ENCODE assay signal across 21 mouse cellular contexts in the genomic region with DNA sequence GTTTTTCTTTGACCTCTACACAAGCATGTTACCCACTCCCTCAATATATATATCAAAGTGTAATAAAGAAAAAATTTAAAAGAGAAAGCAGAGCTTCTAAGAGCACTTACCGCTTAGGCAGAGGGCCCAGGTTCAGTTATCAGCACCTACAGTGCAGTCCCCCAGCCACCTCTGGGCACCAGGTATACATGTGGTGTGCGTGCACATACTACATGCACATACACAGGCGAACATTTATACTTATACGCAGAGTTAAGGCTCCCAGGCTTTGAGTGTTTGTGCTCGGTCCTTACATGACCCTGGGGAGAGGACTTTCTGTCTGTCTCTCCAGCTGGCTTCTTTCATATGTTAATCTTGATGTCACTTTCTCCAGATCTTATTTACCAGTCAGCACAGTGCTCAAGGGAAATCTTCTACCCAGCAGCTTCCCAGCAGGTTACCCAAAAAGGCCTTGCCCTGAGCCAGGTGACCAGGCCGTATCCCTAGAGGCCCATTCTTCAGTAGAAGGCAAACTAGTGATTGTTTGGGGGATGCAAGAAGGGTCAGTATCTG. TPM values are rescaled to one million over a fixed set of nuclear protein-coding genes. Genes with fewer than 3 reads are reported as not detected.
A peak's percentile ranks its signal among the peaks of the same experiment; 100 is the strongest.
DNase-seq lines count a peak whose midpoint lies in the region; ATAC-seq and TF ChIP-seq lines count a peak whose summit lies in the region.
"Had no signal": no experiment of that assay in that cellular context is flagged by ENCODE, and none has a peak within 500 bp of the region (broad histone marks: within the 10 kb centered on the region; RNA-seq: fewer than 3 reads in every experiment).

No protein-coding gene starts in this region.

- no peaks in the 10 kb centered on the region for H3K36me3 ChIP-seq in midbrain, embryonic 10.5 days
- H3K36me3 ChIP-seq in midbrain, embryonic 15.5 days (replicated peaks): no peaks in the 10 kb centered on the region
- no peaks in the 10 kb centered on the region; the same call in 1 of the 2 replicates for H3K36me3 ChIP-seq in ES-E14 (ENCODE audit: control insufficient read depth, insufficient read depth, low read length, poor library complexity, severe bottlenecking)
- no peaks in the 10 kb centered on the region for H3K36me3 ChIP-seq in liver, embryonic 12.5 days
- H3K36me3 ChIP-seq: forebrain, embryonic 12.5 days; limb, embryonic 12.5 days had no signal

- peaks cover 56% of the 10 kb centered on the region for H3K4me1 ChIP-seq in midbrain, embryonic 10.5 days
- peaks cover 32% of the 10 kb centered on the region for H3K4me1 ChIP-seq in midbrain, embryonic 15.5 days
- peaks cover 28 to 42% of the 10 kb centered on the region in 2 experiments for H3K4me1 ChIP-seq in ES-E14 (ENCODE audit: control insufficient read depth in 2 of 2, insufficient read depth in 2 of 2, low read length in 2 of 2, poor library complexity in 1 of 2)
- H3K4me1 ChIP-seq in liver, embryonic 12.5 days: peaks cover 86% of the 10 kb centered on the region

- H3K4me3 ChIP-seq in gastrocnemius, adult 2 months: no peak overlapping the region
- no peak overlapping the region for H3K4me3 ChIP-seq in midbrain, embryonic 10.5 days
- no peak overlapping the region for H3K4me3 ChIP-seq in midbrain, embryonic 15.5 days
- H3K4me3 ChIP-seq in ES-E14 (ENCODE audit: insufficient read depth in 1 of 2, low read depth in 1 of 2, low read length in 2 of 2, poor library complexity in 1 of 2, severe bottlenecking in 1 of 2): no peak overlapping the region
- no peak overlapping the region for H3K4me3 ChIP-seq in liver, embryonic 12.5 days
- H3K4me3 ChIP-seq: forebrain, embryonic 12.5 days; limb, embryonic 12.5 days had no signal

- no peak overlapping the region for H3K4me2 ChIP-seq in midbrain, embryonic 15.5 days
- no peak overlapping the region for H3K4me2 ChIP-seq in liver, embryonic 12.5 days
- H3K4me2 ChIP-seq: forebrain, embryonic 12.5 days; limb, embryonic 12.5 days had no signal

- TF ChIP-seq CTCF in gastrocnemius, adult 2 months (IDR thresholded peaks at IDR 0.05): no peak

- H3K27ac ChIP-seq in gastrocnemius, adult 2 months: peak overlapping the region; percentile 73
- H3K27ac ChIP-seq in midbrain, embryonic 10.5 days (replicated peaks): peak overlapping the region; percentile 58
- H3K27ac ChIP-seq in midbrain, embryonic 15.5 days: no peak overlapping the region
- H3K27ac ChIP-seq in ES-E14 (ENCODE audit: insufficient read depth, low read depth, low read length, poor library complexity, severe bottlenecking): no peak overlapping the region
- no peak overlapping the region; the same call in 1 of the 2 replicates for H3K27ac ChIP-seq in liver, embryonic 12.5 days
- H3K27ac ChIP-seq: forebrain, embryonic 12.5 days; limb, embryonic 12.5 days had no signal

- intact Hi-C loops in gastrocnemius, adult 2 months (cut with DNase I): no loop called here

- in situ Hi-C loops in ES-E14 (cut with MboI; ENCODE audit: low sequenced_read_pairs in 2 of 2, unreplicated experiment in 2 of 2): no loop called here

- H3K9me3 ChIP-seq in midbrain, embryonic 10.5 days (replicated peaks): no peaks in the 10 kb centered on the region
- H3K9me3 ChIP-seq in midbrain, embryonic 15.5 days: no peaks in the 10 kb centered on the region
- H3K9me3 ChIP-seq in ES-E14 (ENCODE audit: control insufficient read depth, insufficient read depth, low read depth, low read length): no peaks in the 10 kb centered on the region
- no peaks in the 10 kb centered on the region for H3K9me3 ChIP-seq in liver, embryonic 12.5 days (replicated peaks)
- H3K9me3 ChIP-seq: forebrain, embryonic 12.5 days; limb, embryonic 12.5 days had no signal

- WGBS in midbrain, embryonic 10.5 days: 39% methylated on average over 6 of the region's 6 CpGs
- WGBS in midbrain, embryonic 15.5 days: 35% methylated on average over 6 of the region's 6 CpGs
- 66% methylated on average over 6 of the region's 6 CpGs for WGBS in liver, embryonic 12.5 days (ENCODE audit: insufficient replicate concordance)

- no peak for DNase-seq in gastrocnemius, adult 2 months
- DNase-seq in gastrocnemius, postnatal 4 days (ENCODE audit: low spot score in 2 of 2): no peak
- peak; percentile 16 for DNase-seq in midbrain, embryonic 10.5 days (ENCODE audit: low spot score)
- DNase-seq in ES-E14 (ENCODE audit: low read depth, low spot score): no peak
- no peak for DNase-seq in spleen, adult 18-20 months
- no peak for DNase-seq in ovary, postnatal 36 days (ENCODE audit: low spot score)
- DNase-seq: adrenal gland, adult 2 months; embryo, embryonic 11 days; kidney, adult 2 months; kidney, postnatal 14 days; lung, adult 18-20 months; lung, postnatal 36 days; right cerebral cortex, adult 18-20 months had no signal

- H3K9ac ChIP-seq in midbrain, embryonic 15.5 days: no peak overlapping the region
- H3K9ac ChIP-seq in ES-E14 (ENCODE audit: insufficient read depth, low read depth, low read length, poor library complexity, severe bottlenecking): no peak overlapping the region
- H3K9ac ChIP-seq in liver, embryonic 12.5 days: 0 out of 2 replicates have a peak overlapping the region, but pooled peaks have one; percentile 1
- H3K9ac ChIP-seq: forebrain, embryonic 12.5 days; limb, embryonic 12.5 days had no signal

- ATAC-seq in midbrain, embryonic 15.5 days (replicated peaks): no peak
- no peak for ATAC-seq in liver, embryonic 12.5 days

- H3K27me3 ChIP-seq in midbrain, embryonic 10.5 days (ENCODE audit: low read depth, poor library complexity, severe bottlenecking): 0 out of 2 replicates have a peak, but pooled peaks cover 4% of the 10 kb centered on the region
- H3K27me3 ChIP-seq in midbrain, embryonic 15.5 days (replicated peaks): no peaks in the 10 kb centered on the region
- no peaks in the 10 kb centered on the region for H3K27me3 ChIP-seq in liver, embryonic 12.5 days (replicated peaks)
- H3K27me3 ChIP-seq: forebrain, embryonic 12.5 days; limb, embryonic 12.5 days had no signal

TF ChIP-seq in ES-E14, 5 proteins besides CTCF, POLR2A, EP300 and RAD21:
- TF ChIP-seq CHD2 (IDR thresholded peaks at IDR 0.05; ENCODE audit: low read depth, low read length): no peak
- 0 out of 2 replicates have a peak, but pooled peaks have one; percentile 17 for TF ChIP-seq MAFK (IDR thresholded peaks at IDR 0.05; ENCODE audit: insufficient read depth, low read depth, low read length)
TF ChIP-seq in ES-E14: peak in this region for 1.

RNA-seq across cellular contexts. Expression of a gene that starts 21.9 kb away (rescaled TPM):
- total RNA-seq in gastrocnemius, adult 2 months (2021): 10 to 100 TPM in 1 of 2 experiments, 1 to 10 TPM in 1; 6.9 to 11.8 TPM
- 10 to 100 TPM; 16.9 to 17.3 TPM for total RNA-seq in gastrocnemius, postnatal 4 days (2021)
- polyA plus RNA-seq in midbrain, embryonic 10.5 days (2016; fragmentation: Nextera tagmentation; extraction: Ambion mirVana): 10.3 and 11.8 TPM in 2 replicates
- 11.8 and 13.3 TPM in 2 replicates for polyA plus RNA-seq in midbrain, embryonic 15.5 days (2015; fragmentation: Nextera tagmentation; extraction: Ambion mirVana)
- 34.7 and 40.9 TPM in 2 replicates for total RNA-seq in ES-E14 (2012; rRNA removed)
- 4.1 and 4.4 TPM in 2 replicates for polyA plus RNA-seq in liver, embryonic 12.5 days (2016; fragmentation: Nextera tagmentation; extraction: Ambion mirVana)

RNA-seq across cellular contexts. Expression of a gene that starts 52.8 kb away (rescaled TPM):
- 1 to 10 TPM; 2.3 to 2.6 TPM for total RNA-seq in gastrocnemius, adult 2 months (2021)
- 1 to 10 TPM; 3.1 to 5.9 TPM for total RNA-seq in gastrocnemius, postnatal 4 days (2021)
- 4.5 and 4.8 TPM in 2 replicates for polyA plus RNA-seq in midbrain, embryonic 10.5 days (2016; fragmentation: Nextera tagmentation; extraction: Ambion mirVana)
- 4.9 and 5.4 TPM in 2 replicates for polyA plus RNA-seq in midbrain, embryonic 15.5 days (2015; fragmentation: Nextera tagmentation; extraction: Ambion mirVana)
- total RNA-seq in ES-E14 (2012; rRNA removed): 3.2 and 5.5 TPM in 2 replicates
- polyA plus RNA-seq in liver, embryonic 12.5 days (2016; fragmentation: Nextera tagmentation; extraction: Ambion mirVana): 3.4 and 3.6 TPM in 2 replicates

RNA-seq across cellular contexts. Expression of a gene that starts 55.9 kb away (rescaled TPM):
- not detected for total RNA-seq in gastrocnemius, adult 2 months (2021)
- under 1 TPM in 1 of 2 experiments, not detected in 1; 0.16 TPM for total RNA-seq in gastrocnemius, postnatal 4 days (2021)
- not detected in 2 replicates for polyA plus RNA-seq in midbrain, embryonic 10.5 days (2016; fragmentation: Nextera tagmentation; extraction: Ambion mirVana)
- 0.23 and 0.49 TPM in 2 replicates for polyA plus RNA-seq in midbrain, embryonic 15.5 days (2015; fragmentation: Nextera tagmentation; extraction: Ambion mirVana)
- 0.16 TPM in 1 of 2 replicates, not detected in the other for total RNA-seq in ES-E14 (2012; rRNA removed)
- polyA plus RNA-seq in liver, embryonic 12.5 days (2016; fragmentation: Nextera tagmentation; extraction: Ambion mirVana): 0.08 TPM in 1 of 2 replicates, not detected in the other
- total RNA-seq: neutrophil, adult 5-6 weeks had no signal
- polyA plus RNA-seq: forebrain, embryonic 12.5 days; heart, embryonic 16.5 days; limb, embryonic 12.5 days; stomach, embryonic 16.5 days; thymus, postnatal 0 days had no signal

Comparison
In these comparisons a context has a peak if more than half of its experiments do, and no peak if none do; other contexts are left out.
1. H3K27ac ChIP-seq: peak in gastrocnemius, adult 2 months (single experiment) and midbrain, embryonic 10.5 days (single experiment); none in midbrain, embryonic 15.5 days (single experiment), ES-E14 (single experiment) and liver, embryonic 12.5 days (single experiment).